Mouse (Mus musculus) neural tube, embryonic 10.5 days (tissue): Measurements from ENCODE around the gene Tekt2.

Source experiments
- DNase-seq: peaks from one replicate; pipeline ENCODE4 v3.0.0-alpha.2; 2017; ENCODE audit warnings: low spot score; ENCODE audit errors: extremely low spot score

Tekt2 gene

GRCm38 (mm10) chr4:126325281-126325861 is at the start of gene Tekt2:
TSS of gene Tekt2 (minus strand) at chr4:126325688.
- no peak for DNase-seq

GRCm38 (mm10) chr4:126371497-126371896 is 46.0 kb upstream of the Tekt2 start:
- no peak for DNase-seq

GRCm38 (mm10) chr4:126360069-126360468 is 34.6 kb upstream of the Tekt2 start:
- no peak for DNase-seq

GRCm38 (mm10) chr4:126343451-126343850 is 18.0 kb upstream of the Tekt2 start:
- DNase-seq = no peak

- no peak for DNase-seq
Observed at GRCm38 (mm10) chr4:126339461-126339860, 14.0 kb upstream of the Tekt2 start.

- DNase-seq = no peak
Observed at GRCm38 (mm10) chr4:126332358-126332757, 6.9 kb upstream of the Tekt2 start.

GRCm38 (mm10) chr4:126331751-126332150 is 6.3 kb upstream of the Tekt2 start:
- no peak for DNase-seq

GRCm38 (mm10) chr4:126330295-126330694 is 4.8 kb upstream of the Tekt2 start:
- peak; percentile 6 for DNase-seq

- DNase-seq = no peak
Observed at GRCm38 (mm10) chr4:126326036-126326435, 548 bp upstream of the Tekt2 start.

GRCm38 (mm10) chr4:126324861-126325260 is 627 bp downstream of the Tekt2 start:
- no peak for DNase-seq

- DNase-seq = no peak
Observed at GRCm38 (mm10) chr4:126322646-126323045, 2.8 kb downstream of the Tekt2 start.

- no peak for DNase-seq
Observed at GRCm38 (mm10) chr4:126321854-126322511, 3.5 kb downstream of the Tekt2 start.

GRCm38 (mm10) chr4:126321111-126321853 is 4.2 kb downstream of the Tekt2 start, which contains the start of gene Adprhl2:
TSS of gene Adprhl2 (minus strand) at chr4:126321703.
- DNase-seq = peak; percentile 100

GRCm38 (mm10) chr4:126319806-126320205 is 5.7 kb downstream of the Tekt2 start:
- DNase-seq = no peak

GRCm38 (mm10) chr4:126316443-126317040 is 8.9 kb downstream of the Tekt2 start:
- DNase-seq = no peak

- DNase-seq = no peak
Observed at GRCm38 (mm10) chr4:126315931-126316330, 9.6 kb downstream of the Tekt2 start.

- DNase-seq = no peak
Observed at GRCm38 (mm10) chr4:126314393-126314792, 11.1 kb downstream of the Tekt2 start.

- DNase-seq = no peak
Observed at GRCm38 (mm10) chr4:126313202-126313601, 12.3 kb downstream of the Tekt2 start.

GRCm38 (mm10) chr4:126311566-126312200 is 13.8 kb downstream of the Tekt2 start:
- no peak for DNase-seq

- DNase-seq = no peak
Observed at GRCm38 (mm10) chr4:126310344-126310743, 15.1 kb downstream of the Tekt2 start.

- peak; percentile 97 for DNase-seq
Observed at GRCm38 (mm10) chr4:126309922-126310309, 15.6 kb downstream of the Tekt2 start.
